Mouse (Mus musculus) forebrain, embryonic 14.5 days (tissue): ENCODE measurements around the gene Treh. TPM values are rescaled to one million over a fixed set of nuclear protein-coding genes. Genes with fewer than 3 reads are reported as not detected.
"Not testable (repeated sequence)": the region's sequence is repeated elsewhere in the genome, so short reads cannot be mapped to it uniquely, and the experiment has no call there.

ENCODE experiments used
- ATAC-seq: fragments of 200-750 bp; cut with Nextera tagmentation; 2 replicates; pipeline ENCODE4 v1.8.0; 2017; ENCODE audit warnings: mild to moderate bottlenecking, moderate library complexity
- DNase-seq: peaks from one replicate; pipeline ENCODE4 v3.0.0-alpha.2; 2015; ENCODE audit warnings: low spot score
- H3K27ac ChIP-seq: fragments of 300-500 bp; sonication (generic); 2 replicates; pipeline ENCODE4 v1.5.1; 2014; ENCODE audit warnings: low read depth, mild to moderate bottlenecking, control low read depth, low read length, moderate library complexity
- H3K27me3 ChIP-seq: fragments of 300-500 bp; sonication (generic); replicated peaks from 2 replicates; pipeline ENCODE4 v1.6.1; 2014; ENCODE audit warnings: low read length, control low read depth, mixed read lengths; ENCODE audit not compliant: control insufficient read depth, insufficient read depth
- H3K36me3 ChIP-seq: fragments of 300-500 bp; sonication (generic); 2 replicates; pipeline ENCODE4 v1.6.1; 2014; ENCODE audit warnings: low read length, control low read depth; ENCODE audit not compliant: control insufficient read depth, insufficient read depth
- H3K4me1 ChIP-seq: fragments of 300-500 bp; sonication (generic); 2 replicates; pipeline ENCODE4 v1.6.1; 2014; ENCODE audit warnings: antibody characterized with exemption, low read length, control low read depth; ENCODE audit not compliant: control insufficient read depth, insufficient read depth
- H3K4me2 ChIP-seq: fragments of 300-500 bp; sonication (generic); 2 replicates; pipeline ENCODE4 v1.6.1; 2014; ENCODE audit warnings: mild to moderate bottlenecking, control low read depth, low read length
- H3K4me3 ChIP-seq: fragments of 300-500 bp; sonication (generic); 2 replicates; pipeline ENCODE4 v1.5.1; 2014; ENCODE audit warnings: low read depth, low read length, control low read depth
- H3K9ac ChIP-seq: fragments of 300-500 bp; sonication (generic); 2 replicates; pipeline ENCODE4 v1.6.1; 2014; ENCODE audit warnings: mild to moderate bottlenecking, low read length, control low read depth, moderate library complexity
- H3K9me3 ChIP-seq: fragments of 300-500 bp; sonication (generic); replicated peaks from 2 replicates; pipeline ENCODE4 v1.6.1; 2016; ENCODE audit warnings: low read length, control low read depth, mixed read lengths; ENCODE audit not compliant: control insufficient read depth
- WGBS: fragments of 180-500 bp; shearing (Covaris S2); extraction: QIAGEN DNeasy Blood & Tissue Kit; methylation state at CpG from one replicate; pipeline ENCODE4 v1.1.7; 2014; 5-methylcytosine and 5-hydroxymethylcytosine counted together
- polyA plus RNA-seq: library from polyadenylated mRNA; unstranded; fragments of >200 nt; fragmentation: Nextera tagmentation; extraction: Ambion mirVana; gene quantifications from 2 replicates; pipeline ENCODE4 v1.2.1, GENCODE M21; 2014

The Treh gene
- polyA plus RNA-seq: not detected in 2 replicates

GRCm38 (mm10) chr9:44673005-44673404 is at the start of gene Treh:
TSS of gene Treh (plus strand) at chr9:44673233.
- Histone ChIP-seq H3K4me1 (no peaks in the 10 kb centered on the region), H3K4me3 (no peak within 1 kb of the TSS), H3K27ac (no peak within 1 kb of the TSS), H3K4me2 (no peak within 1 kb of the TSS), H3K9ac (no peak within 1 kb of the TSS), H3K27me3 (no peaks in the 10 kb centered on the region), H3K9me3 (no peaks in the 10 kb centered on the region), H3K36me3 (no peaks in the 10 kb centered on the region)
- WGBS: 87% methylated on average over 3 of the region's 3 CpGs
- ATAC-seq (no peak), DNase-seq (no peak)

DNA sequence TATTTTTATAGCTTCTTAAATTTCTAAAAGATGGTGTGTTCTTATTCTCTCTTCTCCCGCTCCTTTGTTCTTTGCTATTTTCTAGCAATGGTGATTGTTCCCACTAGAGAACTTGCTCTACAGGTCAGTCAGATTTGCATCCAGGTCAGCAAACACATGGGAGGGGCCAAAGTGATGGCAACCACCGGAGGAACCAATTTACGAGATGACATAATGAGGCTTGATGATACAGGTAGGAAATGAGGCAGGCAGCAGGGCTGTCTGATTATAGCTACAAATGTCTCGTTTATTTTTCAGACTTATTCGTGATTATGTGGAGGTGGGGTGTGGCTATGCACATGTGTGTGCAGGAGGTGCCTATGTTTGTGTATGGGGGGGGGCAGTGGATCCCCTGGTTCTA is 48.6 kb upstream of the Treh start:
- ATAC-seq: no peak
- Histone ChIP-seq H3K27ac (no peak overlapping the region), H3K9ac (no peak overlapping the region), H3K27me3 (no peaks in the 10 kb centered on the region), H3K4me3 (no peak overlapping the region), H3K4me2 (no peak overlapping the region), H3K4me1 (no peaks in the 10 kb centered on the region), H3K9me3 (no peaks in the 10 kb centered on the region), H3K36me3 (peaks cover 80% of the 10 kb centered on the region)
- no peak for DNase-seq
- 72% methylated on average over 5 of the region's 5 CpGs for WGBS

GRCm38 (mm10) chr9:44626268-44626667 is 46.8 kb upstream of the Treh start:
- Histone ChIP-seq H3K9ac (no peak overlapping the region), H3K4me2 (no peak overlapping the region), H3K4me1 (no peaks in the 10 kb centered on the region), H3K4me3 (no peak overlapping the region), H3K9me3 (no peaks in the 10 kb centered on the region), H3K27me3 (no peaks in the 10 kb centered on the region), H3K27ac (no peak overlapping the region), H3K36me3 (peaks cover 84% of the 10 kb centered on the region)
- no peak for DNase-seq
- ATAC-seq: no peak
- 90% methylated on average over 5 of the region's 5 CpGs for WGBS

DNA sequence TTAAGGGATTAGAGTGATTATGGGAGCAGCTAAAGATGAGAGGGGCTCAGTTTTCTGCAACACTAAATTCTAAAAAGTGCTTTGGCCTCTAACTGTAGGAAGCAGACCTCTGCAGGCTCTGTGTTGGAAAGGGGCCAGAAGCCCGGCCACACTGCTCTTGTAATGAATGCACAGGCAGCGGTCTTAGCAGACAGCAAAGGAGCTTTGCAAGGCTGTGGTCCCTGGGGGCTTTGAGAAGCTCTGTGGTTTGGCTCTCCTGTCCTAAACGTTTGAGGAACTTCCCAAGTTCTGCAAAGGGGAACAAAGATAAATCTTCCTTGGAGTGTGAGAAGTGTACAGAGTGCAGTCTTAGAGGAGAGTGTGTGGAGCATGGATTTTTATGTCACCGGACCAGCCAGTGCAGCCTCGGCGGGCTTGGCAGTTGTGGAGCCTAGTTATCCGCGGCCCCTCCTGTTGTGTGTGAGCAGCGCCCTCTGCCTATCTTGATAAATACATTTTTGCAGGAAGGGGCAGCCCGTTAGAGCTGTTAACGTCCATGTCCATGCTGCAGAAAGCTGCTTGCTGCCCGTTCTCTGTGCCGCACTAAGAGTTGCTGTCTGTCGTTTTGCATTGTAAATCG is 35.4 kb upstream of the Treh start:
- Histone ChIP-seq H3K4me1 (no peaks in the 10 kb centered on the region), H3K9me3 (no peaks in the 10 kb centered on the region), H3K27ac (no peak overlapping the region), H3K36me3 (peaks cover 62% of the 10 kb centered on the region), H3K4me2 (no peak overlapping the region), H3K27me3 (no peaks in the 10 kb centered on the region), H3K9ac (no peak overlapping the region), H3K4me3 (no peak overlapping the region)
- no peak for ATAC-seq
- 72% methylated on average over 15 of the region's 15 CpGs for WGBS
- peak; percentile 49 for DNase-seq

GRCm38 (mm10) chr9:44638726-44639125 is 34.3 kb upstream of the Treh start:
- not testable (repeated sequence) for H3K27ac ChIP-seq, H3K4me2 ChIP-seq, H3K27me3 ChIP-seq, H3K4me3 ChIP-seq, H3K9ac ChIP-seq, H3K4me1 ChIP-seq, ATAC-seq, DNase-seq, H3K9me3 ChIP-seq
- 91% methylated on average over 9 of the region's 9 CpGs for WGBS
- H3K36me3 ChIP-seq: peaks cover 51% of the 10 kb centered on the region

DNA sequence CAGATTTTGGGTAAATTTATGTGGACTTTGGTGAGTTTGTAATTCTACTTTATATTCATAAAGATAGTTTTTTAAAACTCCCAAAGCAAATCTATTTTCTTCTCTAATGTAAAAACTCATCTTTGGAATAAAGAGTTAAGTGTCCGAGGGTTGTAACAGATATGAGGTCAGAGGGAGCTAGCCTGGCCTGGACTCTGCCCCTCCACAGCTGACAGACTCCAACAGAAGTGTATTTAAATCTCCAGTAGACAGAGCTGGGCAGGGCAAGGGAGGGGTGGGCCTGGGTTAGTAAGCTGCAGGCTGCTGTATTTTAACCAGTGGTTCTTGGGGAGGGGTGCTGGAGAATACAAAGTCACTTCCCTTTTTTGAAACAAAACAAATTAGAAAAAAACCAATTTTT is 33.0 kb upstream of the Treh start:
- not testable (repeated sequence) for H3K4me1 ChIP-seq, H3K27me3 ChIP-seq, H3K9me3 ChIP-seq, H3K4me2 ChIP-seq, H3K4me3 ChIP-seq, DNase-seq, H3K9ac ChIP-seq, ATAC-seq, H3K27ac ChIP-seq
- WGBS: 88% methylated on average over 1 of the region's 1 CpGs
- peaks cover 38% of the 10 kb centered on the region for H3K36me3 ChIP-seq

DNA sequence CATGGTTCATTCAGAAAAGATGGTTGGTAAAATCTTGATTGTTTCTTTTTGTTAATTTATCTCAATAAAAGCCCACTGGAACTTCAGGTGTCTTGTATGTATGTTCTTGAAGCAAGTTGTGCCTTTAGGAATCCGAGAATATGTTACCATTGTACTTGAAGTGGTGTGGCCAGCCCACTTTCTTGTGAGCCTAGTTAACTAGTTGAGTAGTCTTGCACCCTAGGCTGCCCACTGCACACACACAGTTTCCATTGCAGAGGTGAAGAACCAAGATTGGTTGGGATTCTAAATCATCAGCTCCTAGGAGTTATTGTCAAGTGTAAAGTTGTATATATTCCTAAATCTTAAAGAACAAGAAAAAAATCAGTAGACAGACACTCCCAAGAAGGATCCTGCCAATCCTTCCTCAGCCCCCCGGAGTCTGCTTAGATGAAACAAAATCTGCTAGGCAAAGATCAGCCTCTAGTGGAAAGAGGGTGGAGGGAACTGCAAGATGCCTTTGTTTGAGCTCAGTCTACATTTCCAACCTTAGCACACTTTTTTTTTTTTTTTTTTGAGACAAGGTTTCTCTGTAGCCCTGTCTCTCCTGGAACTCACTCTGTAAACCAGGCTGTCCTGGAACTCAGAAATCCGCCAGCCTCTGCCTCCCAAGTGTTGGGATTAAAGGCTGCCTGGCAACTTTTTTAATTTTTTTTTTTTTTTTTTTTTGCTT is 32.2 kb upstream of the Treh start:
- no peak for DNase-seq
- H3K27me3 ChIP-seq: no peaks in the 10 kb centered on the region
- no peak overlapping the region for H3K4me3 ChIP-seq
- H3K36me3 ChIP-seq: peaks cover 31% of the 10 kb centered on the region
- H3K4me1 ChIP-seq: no peaks in the 10 kb centered on the region
- H3K9ac ChIP-seq: no peak overlapping the region
- H3K27ac ChIP-seq: no peak overlapping the region
- H3K9me3 ChIP-seq: no peaks in the 10 kb centered on the region
- no peak overlapping the region for H3K4me2 ChIP-seq
- 93% methylated on average over 3 of the region's 3 CpGs for WGBS
- ATAC-seq: no peak

DNA sequence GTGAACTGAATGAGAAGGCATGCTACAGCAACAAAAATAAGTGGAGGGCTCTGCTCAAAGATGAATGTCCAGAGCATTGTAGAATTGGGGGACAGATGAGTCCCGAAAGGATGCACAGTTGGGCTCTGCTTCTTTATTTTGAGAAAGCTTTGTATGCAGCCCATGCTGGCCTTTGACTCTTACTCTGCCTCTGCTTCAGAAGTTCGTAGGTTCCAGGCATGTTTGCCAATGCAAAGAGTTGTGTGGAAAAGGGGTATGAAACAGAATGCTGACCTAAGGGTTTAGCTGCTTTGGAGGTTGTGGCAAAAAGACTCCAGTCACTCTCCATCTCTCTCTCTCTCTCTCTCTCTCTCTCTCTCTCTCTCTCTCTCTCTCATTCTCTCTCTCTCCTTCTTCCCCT is 31.4 kb upstream of the Treh start:
- DNase-seq (no peak), ATAC-seq (no peak)
- Histone ChIP-seq H3K27me3 (no peaks in the 10 kb centered on the region), H3K9ac (no peak overlapping the region), H3K36me3 (peaks cover 23% of the 10 kb centered on the region), H3K4me3 (no peak overlapping the region), H3K4me2 (no peak overlapping the region), H3K27ac (no peak overlapping the region), H3K9me3 (no peaks in the 10 kb centered on the region), H3K4me1 (no peaks in the 10 kb centered on the region)
- 85% methylated on average over 2 of the region's 2 CpGs for WGBS

GRCm38 (mm10) chr9:44643103-44643502 is 29.9 kb upstream of the Treh start:
- Histone ChIP-seq H3K4me3 (no peak overlapping the region), H3K27me3 (no peaks in the 10 kb centered on the region), H3K27ac (no peak overlapping the region), H3K9me3 (no peaks in the 10 kb centered on the region), H3K4me2 (no peak overlapping the region), H3K4me1 (no peaks in the 10 kb centered on the region), H3K9ac (no peak overlapping the region), H3K36me3 (peaks cover 8% of the 10 kb centered on the region)
- 97% methylated on average over 7 of the region's 7 CpGs for WGBS
- ATAC-seq (no peak), DNase-seq (no peak)
